Mouse (Mus musculus) WW6 (cell line): ENCODE measurements around the gene 1110051M20Rik.
"Not testable (repeated sequence)": the region's sequence is repeated elsewhere in the genome, so short reads cannot be mapped to it uniquely, and the experiment has no call there.

Experiments used
- DNase-seq: peaks from one replicate; pipeline ENCODE4 v3.0.0-alpha.2; 2013; ENCODE audit warnings: low read depth, low spot score

1110051M20Rik gene

DNA sequence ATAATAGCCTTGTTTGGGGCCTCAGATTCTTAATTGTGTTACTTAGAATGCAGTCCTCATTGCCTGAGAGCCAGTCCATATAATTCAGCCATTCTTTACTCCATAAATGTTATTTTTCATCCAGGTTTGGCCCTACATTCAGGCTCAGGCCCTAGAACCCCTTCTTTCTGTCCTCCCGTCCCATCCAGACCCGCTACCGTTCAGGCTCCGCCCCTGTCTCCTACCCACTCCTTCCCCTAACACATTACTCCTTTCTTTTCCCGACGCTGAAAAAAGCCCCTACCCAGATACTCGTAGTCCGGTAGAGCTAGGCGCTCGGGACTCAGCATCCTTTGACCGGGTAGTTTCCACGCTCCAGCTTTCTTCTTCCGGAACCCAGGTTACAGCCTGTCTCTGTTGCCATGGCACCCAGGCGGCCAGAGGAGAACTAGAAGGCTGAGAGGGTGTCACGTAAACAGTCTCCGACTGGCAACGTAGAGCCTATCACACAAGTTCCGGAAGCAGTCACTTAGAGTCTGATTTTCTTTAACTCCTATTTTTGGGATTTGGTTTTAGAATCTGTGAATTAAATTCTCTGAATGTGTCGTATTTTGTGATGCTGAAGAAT, at the start of gene 1110051M20Rik:
Gene 1110051M20Rik (minus strand): TSS at position 419 of the 607 bp plus-strand sequence.
- peak; percentile 84 for DNase-seq

GRCm38 (mm10) chr2:91493981-91494380, 49.5 kb upstream of the 1110051M20Rik start:
- no peak for DNase-seq

DNA sequence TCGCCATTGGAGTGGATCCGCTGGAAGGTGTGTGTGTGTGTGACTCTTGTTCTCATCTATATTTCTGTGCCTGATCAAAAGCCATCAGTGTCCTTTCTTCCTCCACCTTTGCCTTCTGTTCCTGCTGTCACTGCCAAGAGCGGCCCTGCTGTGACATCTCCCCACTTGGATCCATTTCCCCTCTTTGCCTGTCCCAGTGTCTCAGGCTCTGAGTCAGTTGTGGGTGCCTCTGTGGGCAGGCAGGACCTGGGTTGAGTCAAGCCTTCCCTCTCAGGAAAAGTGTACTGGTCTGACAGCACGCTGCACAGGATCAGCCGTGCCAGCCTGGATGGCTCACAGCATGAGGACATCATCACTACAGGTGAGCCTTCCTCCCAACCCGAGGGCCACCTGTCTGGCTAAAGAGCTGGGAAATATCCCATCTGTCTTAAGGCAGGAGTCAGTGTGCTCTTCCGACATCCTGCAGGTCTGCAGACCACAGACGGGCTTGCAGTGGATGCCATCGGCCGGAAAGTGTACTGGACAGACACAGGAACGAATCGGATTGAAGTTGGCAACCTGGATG, 47.6 kb upstream of the 1110051M20Rik start:
- no peak for DNase-seq

DNA sequence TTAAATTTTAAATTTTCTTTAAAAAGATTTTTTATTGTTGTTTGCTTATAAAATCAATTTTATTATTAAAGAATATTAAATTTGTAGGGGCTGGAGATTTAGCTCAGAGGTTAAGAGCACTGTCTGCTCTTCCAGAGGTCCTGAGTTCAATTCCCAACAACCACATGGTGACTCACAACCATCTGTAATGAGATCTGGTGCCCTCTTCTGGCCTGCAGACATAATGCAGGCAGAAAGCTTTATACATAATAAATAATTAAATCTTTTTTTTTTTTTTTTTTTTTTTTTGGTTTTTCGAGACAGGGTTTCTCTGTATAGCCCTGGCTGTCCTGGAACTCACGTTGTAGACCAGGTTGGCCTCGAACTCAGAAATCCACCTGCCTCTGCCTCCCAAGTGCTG, 42.8 kb upstream of the 1110051M20Rik start:
- not testable (repeated sequence) for DNase-seq

GRCm38 (mm10) chr2:91485256-91485655, 40.8 kb upstream of the 1110051M20Rik start:
- no peak for DNase-seq

DNA sequence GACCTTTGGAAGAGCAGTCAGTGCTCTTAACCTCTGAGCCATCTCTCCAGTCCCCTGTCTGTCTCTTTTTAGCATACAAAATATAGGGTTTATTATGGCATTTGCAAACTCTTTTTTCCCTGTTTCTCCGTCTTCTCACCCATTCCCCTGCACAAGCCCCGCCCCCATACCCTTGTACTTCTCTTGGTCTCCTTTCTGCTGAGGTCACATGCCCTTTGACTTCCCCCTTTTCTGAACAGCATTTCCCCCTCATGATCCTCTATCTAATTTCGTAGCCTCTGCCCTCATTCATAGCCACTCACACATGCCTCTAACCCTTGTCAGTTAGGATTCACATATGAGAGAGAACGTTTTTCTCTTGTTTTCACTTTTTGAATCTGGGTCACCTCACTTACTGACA, 40.2 kb upstream of the 1110051M20Rik start:
- DNase-seq = no peak

DNA sequence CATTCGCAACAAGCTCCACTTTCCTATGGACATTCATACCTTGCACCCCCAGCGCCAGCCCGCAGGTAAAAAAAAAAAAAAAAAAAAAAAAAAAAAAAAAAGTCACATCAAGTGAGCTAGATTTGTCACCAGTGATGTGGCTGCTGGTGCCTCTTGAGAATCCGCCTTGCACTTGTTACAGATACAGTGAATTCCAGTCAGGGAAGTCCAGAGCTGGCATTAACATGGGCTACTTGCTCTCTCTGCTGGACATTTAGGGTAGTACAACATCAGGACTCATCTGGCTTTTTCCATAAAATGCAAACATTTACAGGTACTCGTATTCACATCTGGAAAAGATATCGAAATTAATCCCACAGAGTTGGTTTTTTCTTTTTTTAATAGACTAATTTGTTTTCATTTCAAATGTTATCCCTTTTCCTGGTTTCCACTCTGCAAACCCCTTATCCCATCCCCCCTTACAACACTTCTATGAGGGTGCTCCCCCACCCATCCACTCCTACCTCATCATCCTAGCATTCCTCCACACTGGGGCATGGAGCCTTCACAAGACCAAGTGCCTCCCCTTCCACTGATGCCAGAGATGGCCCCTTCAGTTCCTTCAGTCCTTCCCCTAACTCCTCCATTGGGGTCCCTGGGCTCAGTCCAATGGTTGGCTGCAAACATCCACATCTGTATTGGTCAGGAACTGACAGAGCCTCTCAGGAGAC, 36.5 kb upstream of the 1110051M20Rik start:
- DNase-seq = no peak

- DNase-seq = no peak
Observed at GRCm38 (mm10) chr2:91480399-91480801, 35.9 kb upstream of the 1110051M20Rik start.

GRCm38 (mm10) chr2:91476841-91477240, 32.3 kb upstream of the 1110051M20Rik start:
- DNase-seq = no peak

DNA sequence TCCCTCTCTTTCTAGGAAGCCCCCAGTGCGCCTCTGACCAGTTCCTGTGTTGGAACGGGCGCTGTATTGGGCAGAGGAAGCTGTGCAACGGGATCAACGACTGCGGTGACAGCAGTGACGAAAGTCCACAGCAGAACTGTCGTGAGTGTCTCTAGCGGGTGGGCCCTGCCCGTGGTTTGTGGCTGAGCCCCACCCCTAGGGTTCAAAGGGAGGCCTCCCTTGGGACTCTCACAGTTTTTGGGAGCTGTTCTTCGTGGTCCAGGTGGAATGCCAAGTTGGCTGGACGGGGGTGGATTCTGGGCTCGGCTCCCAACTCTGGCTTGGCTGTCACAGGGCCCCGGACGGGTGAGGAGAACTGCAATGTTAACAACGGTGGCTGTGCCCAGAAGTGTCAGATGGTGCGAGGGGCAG, 31.8 kb upstream of the 1110051M20Rik start:
- DNase-seq = no peak

- no peak for DNase-seq
Observed at GRCm38 (mm10) chr2:91475791-91476190, 31.3 kb upstream of the 1110051M20Rik start.

DNA sequence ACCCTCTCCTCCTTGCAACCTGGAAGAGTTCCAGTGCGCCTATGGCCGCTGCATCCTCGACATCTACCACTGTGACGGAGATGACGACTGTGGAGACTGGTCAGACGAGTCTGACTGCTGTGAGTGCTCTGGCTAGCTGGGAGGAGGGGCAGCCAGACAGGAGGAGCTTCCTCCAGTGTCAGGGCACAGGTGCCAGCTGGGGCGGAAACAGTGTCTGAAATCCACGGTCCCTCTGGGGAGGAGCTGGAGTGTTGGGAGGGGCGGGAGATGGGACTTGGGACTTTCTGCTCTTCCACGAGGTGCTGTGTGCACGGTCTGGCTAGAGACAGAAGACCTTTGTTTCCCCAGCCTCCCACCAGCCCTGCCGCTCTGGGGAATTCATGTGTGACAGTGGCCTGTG, 29.9 kb upstream of the 1110051M20Rik start:
- no peak for DNase-seq

GRCm38 (mm10) chr2:91470055-91470647, 25.6 kb upstream of the 1110051M20Rik start:
- no peak for DNase-seq

DNA sequence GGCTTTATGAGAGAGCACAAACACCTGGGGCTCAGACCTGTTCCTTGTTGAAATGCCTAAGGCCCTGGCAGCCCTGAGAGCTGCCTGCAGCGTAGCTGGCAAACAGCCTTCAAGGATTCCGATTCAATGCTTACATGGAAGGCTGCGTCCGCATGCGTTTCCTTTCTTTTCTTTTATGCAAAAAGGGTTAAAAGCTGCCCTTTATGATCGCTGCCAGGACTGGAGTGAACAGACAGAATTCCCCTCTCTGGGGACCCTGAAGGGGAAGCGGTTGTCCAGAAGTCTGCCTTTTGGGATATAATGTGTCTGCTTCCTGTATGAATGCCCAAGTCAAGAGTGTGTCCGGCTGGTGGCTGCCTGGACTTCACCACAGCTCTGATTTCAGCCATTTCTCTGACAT, 23.1 kb upstream of the 1110051M20Rik start:
- DNase-seq = no peak

DNA sequence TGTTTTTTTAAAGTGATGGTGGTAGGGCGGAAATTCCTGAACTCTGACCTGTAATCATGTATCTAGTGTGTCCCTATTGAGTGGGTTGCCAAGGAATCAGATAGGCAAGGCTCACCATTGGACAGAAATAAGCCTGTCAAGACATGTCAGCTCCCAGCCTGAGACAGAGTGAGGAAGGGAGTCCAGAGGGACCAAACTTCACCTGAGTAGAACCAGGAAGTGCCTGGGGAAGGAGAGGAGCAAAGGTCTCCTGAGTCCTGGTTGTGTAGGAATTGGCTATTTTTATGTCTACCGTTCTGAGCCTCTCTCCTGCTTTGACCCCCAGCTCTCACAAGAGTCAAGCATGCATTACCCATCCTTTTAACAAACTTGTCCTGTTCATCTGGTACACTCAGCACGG, 21.4 kb upstream of the 1110051M20Rik start:
- no peak for DNase-seq

DNA sequence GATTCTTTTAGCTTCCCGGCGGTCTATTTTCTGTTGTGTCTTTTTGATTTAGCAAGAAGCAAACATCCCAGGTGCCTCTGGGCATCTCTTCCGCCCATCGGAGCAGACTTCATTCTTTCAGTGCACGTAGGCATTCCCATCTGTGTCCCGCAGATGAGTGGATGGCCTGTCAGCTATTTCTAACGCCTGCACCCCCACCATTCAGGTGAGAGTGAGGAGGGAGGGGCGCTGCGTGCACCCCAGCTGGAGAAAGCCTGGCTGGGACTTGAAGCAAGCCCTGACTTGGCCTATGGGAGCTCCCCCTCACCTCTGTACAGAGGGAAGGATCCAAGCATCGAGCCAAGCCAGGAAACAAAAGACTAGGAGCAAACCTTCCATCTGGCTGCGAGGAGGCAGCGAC, 18.2 kb upstream of the 1110051M20Rik start:
- no peak for DNase-seq

DNA sequence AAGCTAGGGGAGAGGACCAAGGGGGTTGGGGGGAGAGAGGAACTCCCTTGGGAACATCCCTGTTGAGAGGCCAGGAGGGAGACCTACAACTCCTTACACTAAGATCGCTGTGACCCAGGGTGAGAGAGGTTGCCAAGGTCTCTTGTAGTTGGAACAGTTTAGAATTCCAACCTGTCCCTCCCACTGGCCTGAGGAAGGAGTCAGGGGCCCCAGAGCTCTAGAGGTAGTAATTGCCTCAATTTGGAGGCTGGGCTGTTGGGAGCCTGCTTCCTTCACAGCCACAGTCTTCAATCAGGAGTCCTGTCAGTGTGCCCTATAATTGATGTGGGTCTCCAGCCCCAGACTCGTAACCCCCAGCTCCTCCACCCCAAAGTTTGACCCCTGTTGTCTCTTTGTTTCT, 17.7 kb upstream of the 1110051M20Rik start:
- DNase-seq = no peak

- DNase-seq = no peak
Observed at GRCm38 (mm10) chr2:91461341-91461740, 16.8 kb upstream of the 1110051M20Rik start.

- no peak for DNase-seq
Observed at GRCm38 (mm10) chr2:91460771-91461170, 16.3 kb upstream of the 1110051M20Rik start.

GRCm38 (mm10) chr2:91460076-91460475, 15.6 kb upstream of the 1110051M20Rik start:
- no peak for DNase-seq

DNA sequence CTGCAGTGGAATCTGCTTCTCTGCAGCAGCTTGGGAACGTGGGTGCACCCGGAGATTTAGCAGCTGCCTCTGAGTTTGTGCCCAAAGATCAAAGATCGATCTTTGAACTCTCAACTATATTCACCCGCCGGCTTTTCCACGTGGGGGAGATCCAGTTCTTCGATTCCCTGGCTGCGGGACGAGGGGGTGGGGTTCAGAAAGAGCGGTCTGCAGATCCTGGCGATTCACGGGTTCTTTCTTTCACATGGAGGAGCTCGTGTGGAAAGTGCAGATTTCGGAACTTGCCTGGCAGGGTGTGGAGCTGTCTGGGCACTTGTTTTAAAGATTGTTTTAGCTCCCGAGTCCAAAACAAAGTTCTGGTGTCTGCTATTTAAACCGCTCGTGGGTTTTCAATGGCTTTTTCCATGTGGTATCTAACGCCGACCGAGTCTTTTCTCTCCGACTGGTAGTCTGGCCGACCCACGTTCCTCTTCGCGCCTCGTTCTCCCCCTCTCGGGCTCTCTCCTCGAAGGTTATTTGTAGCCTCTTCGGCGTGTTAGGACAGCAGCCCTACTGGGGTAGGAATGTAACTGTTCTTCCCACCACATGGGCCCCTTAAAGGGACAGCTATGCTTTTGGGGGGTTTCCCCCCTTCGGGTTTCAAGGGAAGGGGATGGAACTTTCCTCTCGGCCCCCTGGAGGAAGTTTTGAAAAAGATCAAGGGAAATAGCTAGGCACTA, 14.3 kb upstream of the 1110051M20Rik start:
- no peak for DNase-seq

- no peak for DNase-seq
Observed at GRCm38 (mm10) chr2:91458252-91458672, 13.8 kb upstream of the 1110051M20Rik start.
